Mouse (Mus musculus): ENCODE results near the gene Epb41l4b.

Epb41l4b gene

GRCm38 (mm10) chr4:57065273-57065672, 78.0 kb downstream of the Epb41l4b start:
- peak; percentile 65 to 79 for DNase-seq (ENCODE audit: low spot score in 2 of 2)

- no peak for DNase-seq (ENCODE audit: low spot score in 2 of 2)
Observed at GRCm38 (mm10) chr4:57064830-57065229, 78.4 kb downstream of the Epb41l4b start.

GRCm38 (mm10) chr4:57060319-57060831, 82.9 kb downstream of the Epb41l4b start:
- no peak for DNase-seq (ENCODE audit: low spot score in 2 of 2)

- no peak for DNase-seq (ENCODE audit: low spot score in 2 of 2)
Observed at GRCm38 (mm10) chr4:57058623-57059022, 84.6 kb downstream of the Epb41l4b start.

- no peak for DNase-seq (ENCODE audit: low spot score in 2 of 2)
Observed at GRCm38 (mm10) chr4:57057637-57058036, 85.6 kb downstream of the Epb41l4b start.

- no peak for DNase-seq (ENCODE audit: low spot score in 2 of 2)
Observed at GRCm38 (mm10) chr4:57055635-57056034, 87.6 kb downstream of the Epb41l4b start.

- DNase-seq (ENCODE audit: low spot score in 2 of 2), result no peak
Observed at GRCm38 (mm10) chr4:57049281-57049921, 93.8 kb downstream of the Epb41l4b start.

GRCm38 (mm10) chr4:57048566-57048965, 94.7 kb downstream of the Epb41l4b start:
- no peak for DNase-seq (ENCODE audit: low spot score in 2 of 2)

GRCm38 (mm10) chr4:57046160-57046571, 97.1 kb downstream of the Epb41l4b start:
- DNase-seq (ENCODE audit: low spot score in 2 of 2), result no peak

GRCm38 (mm10) chr4:57043621-57044020, 99.6 kb downstream of the Epb41l4b start:
- no peak for DNase-seq (ENCODE audit: low spot score in 2 of 2)

GRCm38 (mm10) chr4:57041661-57042060, 101.6 kb downstream of the Epb41l4b start:
- DNase-seq (ENCODE audit: low spot score in 2 of 2), result no peak

GRCm38 (mm10) chr4:57041211-57041610, 102.0 kb downstream of the Epb41l4b start:
- no peak for DNase-seq (ENCODE audit: low spot score in 2 of 2)

GRCm38 (mm10) chr4:57040481-57040880, 102.8 kb downstream of the Epb41l4b start:
- no peak for DNase-seq (ENCODE audit: low spot score in 2 of 2)

GRCm38 (mm10) chr4:57039127-57040031, 103.9 kb downstream of the Epb41l4b start:
- no peak for DNase-seq (ENCODE audit: low spot score in 2 of 2)

GRCm38 (mm10) chr4:57037554-57037953, 105.7 kb downstream of the Epb41l4b start:
- no peak for DNase-seq (ENCODE audit: low spot score in 2 of 2)

GRCm38 (mm10) chr4:57034169-57034568, 109.1 kb downstream of the Epb41l4b start:
- no peak for DNase-seq (ENCODE audit: low spot score in 2 of 2)

- DNase-seq (ENCODE audit: low spot score in 2 of 2), result no peak
Observed at GRCm38 (mm10) chr4:57031440-57031839, 111.8 kb downstream of the Epb41l4b start.

GRCm38 (mm10) chr4:57027954-57028353, 115.3 kb downstream of the Epb41l4b start:
- no peak for DNase-seq (ENCODE audit: low spot score in 2 of 2)

- DNase-seq (ENCODE audit: low spot score in 2 of 2), result no peak
Observed at GRCm38 (mm10) chr4:57023527-57023926, 119.7 kb downstream of the Epb41l4b start.

- DNase-seq (ENCODE audit: low spot score in 2 of 2), result no peak
Observed at GRCm38 (mm10) chr4:57021288-57021687, 121.9 kb downstream of the Epb41l4b start.

- DNase-seq (ENCODE audit: low spot score in 2 of 2), result peak; percentile 62 to 67
Observed at GRCm38 (mm10) chr4:57017229-57017628, 126.0 kb downstream of the Epb41l4b start.

- no peak for DNase-seq (ENCODE audit: low spot score in 2 of 2)
Observed at GRCm38 (mm10) chr4:57016366-57017171, 126.7 kb downstream of the Epb41l4b start.
